Mouse (Mus musculus): ENCODE measurements around the gene Gucy2c.
A peak's percentile ranks its signal among the peaks of the same experiment; 100 is the strongest.

Gucy2c gene

GRCm38 (mm10) chr6:136742352-136743118 lies 39.0 kb downstream of the Gucy2c start:
- peak; percentile 51 for DNase-seq (ENCODE audit: low read depth, low spot score)

DNA sequence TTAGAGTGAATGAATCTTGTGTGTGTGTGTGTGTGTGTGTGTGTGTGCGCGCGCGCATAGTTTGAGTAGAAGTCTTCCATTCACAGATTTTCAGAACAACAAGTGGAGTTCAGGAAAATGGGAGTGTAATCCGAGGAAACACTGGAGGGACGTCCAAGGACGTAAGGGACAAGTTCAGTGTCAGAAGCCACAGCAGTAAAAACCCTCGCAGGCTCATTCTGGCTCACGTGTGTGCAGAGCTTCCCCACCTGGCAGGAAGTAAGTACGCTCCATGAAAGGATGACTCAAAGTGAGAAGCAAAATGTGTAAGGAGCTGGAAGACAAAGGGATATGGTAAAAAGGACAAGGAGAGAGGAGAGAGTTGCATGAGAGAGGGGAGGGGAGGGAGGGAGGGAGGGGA lies 40.3 kb downstream of the Gucy2c start:
- no peak for DNase-seq (ENCODE audit: low read depth, low spot score)

- DNase-seq (ENCODE audit: low read depth, low spot score): no peak
Observed at GRCm38 (mm10) chr6:136735766-136736165, 45.8 kb downstream of the Gucy2c start.

DNA sequence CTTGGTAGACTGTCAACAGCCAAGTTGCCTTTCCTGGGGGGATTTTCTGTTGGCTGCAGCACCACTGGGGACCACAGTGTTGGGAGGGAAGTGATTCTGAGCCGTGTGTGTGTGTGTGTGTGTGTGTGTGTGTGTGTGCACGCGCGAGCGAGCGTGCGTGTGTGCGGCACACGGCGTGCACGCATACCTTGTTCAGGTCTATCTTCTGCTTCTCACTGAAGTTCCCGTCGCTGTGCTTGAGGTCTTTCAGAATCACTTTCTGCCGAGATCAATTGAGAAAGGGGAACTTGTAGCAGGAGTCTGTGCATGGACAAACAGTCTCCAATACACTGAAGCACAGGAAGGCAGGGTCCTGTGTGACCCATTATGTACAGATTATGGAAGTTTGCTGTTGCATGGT lies 53.4 kb downstream of the Gucy2c start:
- DNase-seq (ENCODE audit: low read depth, low spot score): no peak

GRCm38 (mm10) chr6:136723171-136723570 lies 58.4 kb downstream of the Gucy2c start:
- no peak for DNase-seq (ENCODE audit: low read depth, low spot score)

DNA sequence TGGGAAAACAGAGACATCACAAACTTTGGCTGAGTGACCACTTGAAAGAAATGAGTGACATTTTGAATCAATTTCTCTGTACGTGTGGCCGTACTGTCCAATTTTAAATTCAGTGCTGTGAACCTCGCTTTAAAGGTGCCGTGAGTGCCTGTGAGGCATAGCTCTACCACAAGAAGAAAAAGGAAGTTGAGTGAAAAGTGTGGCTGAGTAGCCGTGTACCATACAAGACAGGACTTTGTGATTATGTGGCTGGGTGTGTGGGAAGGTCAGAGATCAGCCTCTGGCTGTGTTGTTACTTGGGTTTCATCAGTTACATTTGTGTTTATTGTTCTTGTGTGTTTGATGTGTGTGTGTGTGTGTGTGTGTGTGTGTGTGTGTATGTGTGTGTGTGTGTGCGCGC lies 59.0 kb downstream of the Gucy2c start:
- no peak for DNase-seq (ENCODE audit: low read depth, low spot score)

GRCm38 (mm10) chr6:136721925-136722324 lies 59.6 kb downstream of the Gucy2c start:
- DNase-seq (ENCODE audit: low read depth, low spot score): peak; percentile 13

DNA sequence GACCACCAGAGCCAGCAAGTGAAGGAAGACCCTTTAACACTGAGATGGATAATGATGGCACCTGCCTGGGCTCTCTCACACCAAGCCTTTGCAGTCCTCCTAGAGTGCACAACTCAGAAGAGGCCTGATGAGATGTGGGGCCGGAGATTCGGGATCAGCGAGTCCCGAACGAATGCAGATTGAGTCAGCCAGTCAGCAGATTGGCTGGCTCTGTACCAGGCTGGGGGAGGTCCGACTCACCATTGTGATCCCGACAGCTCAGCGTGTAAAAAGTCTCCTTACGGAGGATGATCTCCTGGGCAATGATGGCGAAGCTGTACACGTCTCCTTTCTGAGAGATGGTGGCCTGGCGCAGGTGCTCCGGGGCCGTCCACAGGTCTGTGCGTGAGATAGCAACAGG lies 61.1 kb downstream of the Gucy2c start:
- no peak for DNase-seq (ENCODE audit: low read depth, low spot score)

- no peak for DNase-seq (ENCODE audit: low read depth, low spot score)
Observed at GRCm38 (mm10) chr6:136715881-136716431, 65.6 kb downstream of the Gucy2c start.

GRCm38 (mm10) chr6:136714097-136714496 lies 67.5 kb downstream of the Gucy2c start:
- no peak for DNase-seq (ENCODE audit: low read depth, low spot score)

DNA sequence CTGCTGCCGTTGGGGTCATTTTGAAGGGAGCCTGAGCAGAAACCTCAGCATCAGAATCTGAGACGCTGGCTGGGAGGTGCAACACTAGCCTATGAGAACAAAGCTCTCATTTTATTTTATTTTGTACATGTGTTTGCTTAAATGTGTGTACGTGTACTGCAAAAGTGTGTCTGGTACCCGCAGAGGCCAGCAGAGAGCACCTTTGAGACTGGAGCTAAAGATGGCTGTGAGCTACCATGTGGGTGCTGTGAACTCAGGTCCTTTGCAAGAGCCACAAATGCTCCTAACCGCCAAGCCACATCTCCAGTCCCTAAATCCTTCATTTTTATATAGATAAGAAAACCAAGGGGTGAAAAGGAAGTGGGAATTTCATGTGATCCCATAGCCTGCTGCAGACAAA lies 71.2 kb downstream of the Gucy2c start:
- no peak for DNase-seq (ENCODE audit: low read depth, low spot score)

DNA sequence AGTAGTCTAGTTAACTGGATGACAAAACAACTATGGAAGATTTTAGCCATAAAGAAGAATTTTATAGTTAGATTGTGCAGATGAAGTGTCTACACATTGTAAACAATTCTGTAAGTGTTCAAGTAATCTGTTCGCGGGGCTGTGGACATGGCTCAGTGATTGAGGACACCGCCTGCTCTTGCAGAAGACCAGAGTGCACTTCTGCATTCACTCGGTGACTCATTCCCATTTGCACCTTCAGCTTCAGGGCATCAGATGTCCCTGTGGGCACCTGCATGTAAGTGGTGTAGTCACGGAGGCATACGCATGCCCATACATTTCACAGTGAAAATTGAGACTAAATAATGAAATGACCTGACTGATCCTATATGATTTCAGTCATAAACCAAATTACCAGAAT lies 73.0 kb downstream of the Gucy2c start:
- no peak for DNase-seq (ENCODE audit: low read depth, low spot score)

- no peak for DNase-seq (ENCODE audit: low read depth, low spot score)
Observed at GRCm38 (mm10) chr6:136701878-136702277, 79.7 kb downstream of the Gucy2c start.

DNA sequence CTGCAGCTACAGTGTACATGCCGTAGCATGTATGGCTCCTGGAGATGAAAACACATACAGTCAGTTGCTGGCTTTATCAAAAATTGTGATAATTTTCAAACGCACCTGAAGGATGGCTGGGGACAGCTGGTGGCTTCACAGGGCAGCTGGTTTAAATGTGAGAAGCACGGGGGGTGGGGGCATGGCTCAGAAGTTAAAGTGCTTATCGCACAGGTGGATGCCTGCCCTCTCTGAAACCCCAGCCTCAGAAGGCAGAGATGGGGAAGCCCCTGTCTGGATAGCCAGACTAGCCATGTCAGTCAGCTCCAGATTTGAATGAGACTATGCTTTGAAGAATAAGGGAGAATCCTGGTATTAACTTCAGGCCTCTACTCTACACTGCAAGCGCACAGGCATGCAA lies 80.4 kb downstream of the Gucy2c start:
- no peak for DNase-seq (ENCODE audit: low read depth, low spot score)

- DNase-seq (ENCODE audit: low read depth, low spot score): no peak
Observed at GRCm38 (mm10) chr6:136691314-136691713, 90.3 kb downstream of the Gucy2c start.

GRCm38 (mm10) chr6:136690527-136690926 lies 91.0 kb downstream of the Gucy2c start:
- no peak for DNase-seq (ENCODE audit: low read depth, low spot score)

DNA sequence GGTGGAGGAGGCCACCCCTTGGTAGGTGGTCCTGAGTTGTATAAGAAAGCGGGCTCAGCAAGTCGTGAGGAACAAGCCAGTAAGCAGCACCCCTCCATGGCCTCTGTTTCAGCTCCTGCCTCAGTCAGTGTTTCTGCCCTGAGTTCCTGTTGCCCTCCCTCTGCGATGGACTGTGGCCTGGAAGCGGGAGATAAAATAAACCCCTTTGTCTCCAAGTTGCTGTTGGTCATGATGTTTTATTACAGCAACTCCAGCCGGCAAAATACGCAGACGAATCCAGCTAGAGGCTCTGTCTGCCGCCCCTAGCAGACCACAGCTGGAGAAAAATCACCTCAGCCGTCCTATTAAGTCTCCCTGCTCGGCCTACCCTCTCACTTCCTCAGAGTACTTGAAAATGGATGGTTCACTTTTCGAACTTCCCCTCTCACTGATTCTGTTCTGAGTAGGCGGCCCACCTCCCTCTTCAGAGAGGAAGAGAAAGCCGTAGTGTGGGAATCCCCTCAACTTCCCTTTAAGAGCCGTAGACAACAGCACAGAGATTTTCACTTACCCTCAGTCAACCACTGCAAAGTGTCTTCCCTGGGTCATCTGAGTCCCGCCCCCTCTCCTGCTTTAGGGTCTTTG lies 91.7 kb downstream of the Gucy2c start:
- DNase-seq (ENCODE audit: low read depth, low spot score): no peak

DNA sequence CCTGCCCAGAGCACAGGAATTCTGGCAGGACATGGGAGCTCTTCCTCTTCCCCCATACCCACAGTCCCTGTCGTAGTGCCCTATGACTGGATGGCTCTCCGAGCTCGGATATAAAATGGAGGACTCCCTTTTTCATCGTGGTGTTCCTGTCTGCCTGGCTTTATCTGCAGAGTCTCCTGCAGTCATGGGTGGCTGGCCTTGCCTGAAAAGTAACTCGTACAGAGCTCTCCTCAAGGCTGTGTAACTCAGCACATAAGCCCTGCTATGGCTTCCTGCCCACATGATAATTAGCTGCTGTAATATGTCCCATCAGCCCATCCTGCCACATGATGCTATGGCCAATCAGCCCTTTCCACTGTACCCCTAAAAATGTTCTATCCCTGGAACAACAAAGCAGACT lies 96.1 kb downstream of the Gucy2c start:
- no peak for DNase-seq (ENCODE audit: low read depth, low spot score)

- no peak for DNase-seq (ENCODE audit: low read depth, low spot score)
Observed at GRCm38 (mm10) chr6:136683410-136684334, 97.9 kb downstream of the Gucy2c start.

DNA sequence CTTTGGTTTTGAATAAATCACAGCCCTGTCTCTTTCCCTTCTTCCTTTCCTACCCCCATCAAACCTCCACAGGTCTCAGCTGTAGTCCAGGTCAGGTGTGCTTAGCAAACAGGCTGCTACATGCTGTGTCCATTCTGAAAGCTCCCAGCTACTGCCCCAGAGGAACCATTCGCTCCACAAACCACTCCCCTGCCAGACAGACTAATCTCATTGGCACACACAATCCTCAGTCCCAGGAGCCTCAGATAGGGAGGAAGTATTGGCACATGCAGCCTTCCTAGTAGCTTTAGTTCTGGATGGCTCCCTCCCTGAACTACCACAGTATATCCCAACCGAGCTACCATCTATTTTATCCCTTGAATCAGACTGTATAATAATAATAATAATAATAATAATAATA lies 102.2 kb downstream of the Gucy2c start:
- DNase-seq (ENCODE audit: low read depth, low spot score): no peak

- no peak for DNase-seq (ENCODE audit: low read depth, low spot score)
Observed at GRCm38 (mm10) chr6:136674935-136675334, 106.6 kb downstream of the Gucy2c start.

GRCm38 (mm10) chr6:136672467-136672866 lies 109.1 kb downstream of the Gucy2c start:
- DNase-seq (ENCODE audit: low read depth, low spot score): no peak

All from retina, adult 2 months (tissue).